Mouse (Mus musculus): ENCODE measurements around the gene Hist1h4f. TPM values are rescaled to one million over a fixed set of nuclear protein-coding genes. Genes with fewer than 3 reads are reported as not detected.
A peak's percentile ranks its signal among the peaks of the same experiment; 100 is the strongest.
"Not testable (repeated sequence)": the region's sequence is repeated elsewhere in the genome, so short reads cannot be mapped to it uniquely, and the experiment has no call there.

Hist1h4f gene
- total and polyA plus RNA-seq, 3 experiments: 14.4 to 3,786 TPM; not detected in 1

GRCm38 (mm10) chr13:23571504-23572217, 20.2 kb upstream of the Hist1h4f start:
- H3K4me1 ChIP-seq (ENCODE audit: control insufficient read depth in 1 of 2, insufficient read depth in 2 of 2, low read length in 2 of 2); H3K9me3 ChIP-seq (replicated peaks; ENCODE audit: insufficient read depth, low read length); H3K79me2 ChIP-seq (ENCODE audit: control insufficient read depth, insufficient read depth, low read length, poor library complexity); H3K27me3 ChIP-seq (ENCODE audit: control insufficient read depth in 1 of 2, insufficient read depth in 2 of 2, low read length in 2 of 2): not testable (repeated sequence)
- Histone ChIP-seq H3K27ac (ENCODE audit: control insufficient read depth, low read depth, low read length) (peak overlapping the region; percentile 98), H3K9ac (ENCODE audit: control insufficient read depth, low read depth, low read length, poor library complexity, severe bottlenecking) (peak overlapping the region; percentile 99), H3K4me3 (ENCODE audit: control insufficient read depth in 1 of 2, insufficient read depth in 1 of 2, low read depth in 2 of 2, low read length in 2 of 2) (peak overlapping the region; percentile 4 to 15; a peak in 3 of 4 replicates), H3K36me3 (ENCODE audit: control insufficient read depth in 1 of 2, insufficient read depth in 2 of 2, low read length in 2 of 2) (peaks cover 0 to 21% of the 10 kb centered on the region in 2 experiments; a peak in 2 of 4 replicates)
- TF ChIP-seq TBP (IDR thresholded peaks at IDR 0.05; ENCODE audit: low read depth, low read length): peak; percentile 37; the same call in 1 of the 2 replicates
- TF ChIP-seq POLR2AphosphoS5 (IDR thresholded peaks at IDR 0.05; ENCODE audit: borderline replicate concordance, low read depth, low read length): peak; percentile 93; the same call in 1 of the 2 replicates
- peak; percentile 91 to 95 for TF ChIP-seq POLR2A (IDR thresholded peaks at IDR 0.05; ENCODE audit: control insufficient read depth in 1 of 2, insufficient read depth in 1 of 2, low read depth in 1 of 2, low read length in 2 of 2, poor library complexity in 1 of 2)
- TF ChIP-seq UBTF (IDR thresholded peaks at IDR 0.05; ENCODE audit: borderline replicate concordance, insufficient read depth, low read depth, low read length): peak; percentile 96; the same call in 1 of the 2 replicates
- peak; percentile 85 for DNase-seq (ENCODE audit: low read depth, low spot score)

- no peaks in the 10 kb centered on the region for H3K27me3 ChIP-seq (ENCODE audit: control insufficient read depth in 1 of 2, insufficient read depth in 2 of 2, low read length in 2 of 2)
- H3K27ac ChIP-seq (ENCODE audit: control insufficient read depth, low read depth, low read length): peak within 1 kb of the TSS; percentile 98
- no peaks in the 10 kb centered on the region; a peak in 1 of 4 replicates for H3K4me1 ChIP-seq (ENCODE audit: control insufficient read depth in 1 of 2, insufficient read depth in 2 of 2, low read length in 2 of 2)
- TF ChIP-seq TBP (IDR thresholded peaks at IDR 0.05; ENCODE audit: low read depth, low read length) (peak; percentile 99), POLR2AphosphoS5 (IDR thresholded peaks at IDR 0.05; ENCODE audit: borderline replicate concordance, low read depth, low read length) (peak; percentile 95; the same call in 1 of the 2 replicates), POLR2A (IDR thresholded peaks at IDR 0.05; ENCODE audit: control insufficient read depth in 1 of 2, insufficient read depth in 1 of 2, low read depth in 1 of 2, low read length in 2 of 2, poor library complexity in 1 of 2) (peak; percentile 11 to 80; a peak in 1 of 4 replicates), RCOR1 (IDR thresholded peaks at IDR 0.05; ENCODE audit: low read depth, low read length) (no peak)
- peak within 1 kb of the TSS; percentile 99 for H3K9ac ChIP-seq (ENCODE audit: control insufficient read depth, low read depth, low read length, poor library complexity, severe bottlenecking)
- H3K79me2 ChIP-seq (ENCODE audit: control insufficient read depth, insufficient read depth, low read length, poor library complexity): peaks cover 3% of the 10 kb centered on the region; the same call in 1 of the 2 replicates
- peak; percentile 97 for DNase-seq (ENCODE audit: low read depth, low spot score)
- H3K4me3 ChIP-seq (ENCODE audit: control insufficient read depth in 1 of 2, insufficient read depth in 1 of 2, low read depth in 2 of 2, low read length in 2 of 2): peak within 1 kb of the TSS; percentile 4 to 42
- H3K9me3 ChIP-seq (replicated peaks; ENCODE audit: insufficient read depth, low read length): no peaks in the 10 kb centered on the region
- peaks cover 0 to 21% of the 10 kb centered on the region in 2 experiments; a peak in 2 of 4 replicates for H3K36me3 ChIP-seq (ENCODE audit: control insufficient read depth in 1 of 2, insufficient read depth in 2 of 2, low read length in 2 of 2)
These were observed 19.6 kb upstream of the Hist1h4f start, which contains the start of the genes Hist1h2ae and Hist1h2bg for GRCm38 (mm10) chr13:23571022-23571503. Gene Hist1h2ae, minus strand, starts transcription at chr13:23571220. Gene Hist1h2bg, plus strand, starts transcription at chr13:23571396.

- Histone ChIP-seq H3K4me3 (ENCODE audit: control insufficient read depth in 1 of 2, insufficient read depth in 1 of 2, low read depth in 2 of 2, low read length in 2 of 2) (peak overlapping the region; percentile 2 to 42), H3K36me3 (ENCODE audit: control insufficient read depth in 1 of 2, insufficient read depth in 2 of 2, low read length in 2 of 2) (peaks cover 0 to 21% of the 10 kb centered on the region in 2 experiments; a peak in 2 of 4 replicates), H3K9ac (ENCODE audit: control insufficient read depth, low read depth, low read length, poor library complexity, severe bottlenecking) (peak overlapping the region; percentile 82), H3K27ac (ENCODE audit: control insufficient read depth, low read depth, low read length) (peak overlapping the region; percentile 98)
- TF ChIP-seq POLR2A (IDR thresholded peaks at IDR 0.05; ENCODE audit: control insufficient read depth in 1 of 2, insufficient read depth in 1 of 2, low read depth in 1 of 2, low read length in 2 of 2, poor library complexity in 1 of 2): peak; percentile 71 to 86
- not testable (repeated sequence) for H3K27me3 ChIP-seq (ENCODE audit: control insufficient read depth in 1 of 2, insufficient read depth in 2 of 2, low read length in 2 of 2); H3K4me1 ChIP-seq (ENCODE audit: control insufficient read depth in 1 of 2, insufficient read depth in 2 of 2, low read length in 2 of 2); H3K79me2 ChIP-seq (ENCODE audit: control insufficient read depth, insufficient read depth, low read length, poor library complexity); H3K9me3 ChIP-seq (replicated peaks; ENCODE audit: insufficient read depth, low read length)
- peak; percentile 82 for DNase-seq (ENCODE audit: low read depth, low spot score)
These were observed 19.0 kb upstream of the Hist1h4f start for GRCm38 (mm10) chr13:23570261-23571021.

All from MEL (cell line).